Mouse (Mus musculus) megakaryocyte, embryonic 14.5 days (primary cell): ENCODE data around the gene Patl2.

Experiments used
- FLI1 ChIP-seq: IDR thresholded peaks from 2 replicates; pipeline ENCODE4 v1.6.1; 2012; ENCODE audit warnings: low read length, inconsistent platforms, mixed read lengths
- GATA1 ChIP-seq: IDR thresholded peaks from 3 replicates; pipeline ENCODE4 v1.6.1; 2012; ENCODE audit warnings: mixed read lengths, low read length, inconsistent platforms, borderline replicate concordance

DNA sequence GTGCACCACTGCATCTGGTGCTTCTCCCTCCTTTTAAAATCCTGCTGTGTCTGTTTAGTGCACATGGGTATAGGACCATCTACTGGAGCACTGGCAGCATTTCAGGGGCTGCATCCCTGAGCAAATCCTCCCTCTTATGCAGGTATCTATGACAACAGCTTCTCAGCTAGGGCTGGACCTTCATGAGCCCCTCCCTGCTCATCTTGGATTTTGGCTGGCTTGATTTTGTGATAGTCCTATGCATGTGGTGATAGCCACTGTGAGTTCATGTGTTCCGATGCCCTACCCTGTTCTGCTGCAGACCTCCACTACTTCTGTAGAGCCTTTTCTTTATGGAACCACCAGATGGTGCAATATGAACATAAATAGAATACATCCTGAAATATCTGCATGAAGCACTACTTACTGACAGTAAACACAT is 8.5 kb upstream of the Patl2 start:
- TF ChIP-seq GATA1 (no peak), FLI1 (no peak)
